Mouse (Mus musculus) induced T-regulatory cell, adult 2 months (primary cell): ENCODE data around the gene Pink1.

Experiments used
- DNase-seq: peaks from one replicate; pipeline ENCODE4 v3.0.0-alpha.2; 2012; ENCODE audit warnings: low read depth

Pink1 gene

DNA sequence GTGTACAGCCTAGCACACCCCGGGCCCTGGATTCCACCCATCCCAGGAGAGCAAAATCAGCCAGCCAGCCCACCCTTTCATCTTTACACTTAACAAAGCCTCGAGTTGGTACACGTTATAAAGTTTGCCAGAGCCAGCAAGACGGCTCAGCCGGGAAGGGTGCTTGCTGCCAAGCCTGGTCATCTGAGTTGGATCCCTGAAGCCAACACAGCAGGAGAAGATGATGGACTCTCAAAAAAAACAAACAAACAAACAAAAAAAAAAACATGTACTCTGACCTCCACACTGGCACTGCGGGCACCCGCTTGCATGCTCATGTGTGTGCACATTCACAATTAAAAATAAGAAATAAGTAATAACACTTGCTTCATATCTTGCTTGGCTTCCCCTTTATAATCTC is 15.9 kb upstream of the Pink1 start:
- no peak for DNase-seq

DNA sequence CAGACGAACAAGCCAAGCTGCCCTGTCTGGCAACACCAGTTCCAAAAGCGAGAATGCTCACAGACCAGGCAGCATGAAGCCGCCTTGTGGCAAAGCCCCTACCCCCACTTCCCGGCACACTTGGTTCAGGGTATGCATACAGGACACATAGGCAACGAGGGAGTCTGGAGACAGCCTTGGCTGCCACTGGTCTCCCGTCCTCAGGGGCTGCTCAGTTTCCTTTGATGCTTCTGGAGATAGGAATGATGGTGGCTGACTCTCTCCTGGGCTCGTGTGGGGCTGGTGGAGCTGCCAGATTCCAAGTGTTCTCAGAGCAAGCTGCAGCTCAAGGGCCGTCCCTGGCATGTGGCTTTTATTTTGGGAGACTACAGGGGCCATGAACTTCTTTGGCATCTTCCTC is 15.3 kb upstream of the Pink1 start:
- DNase-seq, result no peak

DNA sequence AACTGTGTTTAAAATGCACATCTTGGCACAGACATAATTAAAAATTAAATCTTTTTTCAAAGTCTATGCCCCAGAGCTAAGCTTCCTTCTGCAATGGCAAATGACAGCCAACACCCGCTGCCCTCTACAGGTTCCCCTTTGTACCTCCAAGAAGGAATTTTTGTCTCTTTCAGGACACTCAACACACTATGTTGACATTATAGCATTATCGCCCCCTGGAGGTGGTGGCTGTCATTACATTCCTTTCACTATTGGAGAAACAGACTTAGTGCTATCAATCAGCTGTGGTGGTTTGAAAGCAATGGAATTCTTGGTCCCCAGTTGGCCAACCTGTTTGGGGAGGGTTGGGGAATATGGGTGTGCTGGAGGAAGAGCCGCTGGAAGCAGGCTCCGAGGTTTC is 13.9 kb upstream of the Pink1 start:
- peak; percentile 61 for DNase-seq

DNA sequence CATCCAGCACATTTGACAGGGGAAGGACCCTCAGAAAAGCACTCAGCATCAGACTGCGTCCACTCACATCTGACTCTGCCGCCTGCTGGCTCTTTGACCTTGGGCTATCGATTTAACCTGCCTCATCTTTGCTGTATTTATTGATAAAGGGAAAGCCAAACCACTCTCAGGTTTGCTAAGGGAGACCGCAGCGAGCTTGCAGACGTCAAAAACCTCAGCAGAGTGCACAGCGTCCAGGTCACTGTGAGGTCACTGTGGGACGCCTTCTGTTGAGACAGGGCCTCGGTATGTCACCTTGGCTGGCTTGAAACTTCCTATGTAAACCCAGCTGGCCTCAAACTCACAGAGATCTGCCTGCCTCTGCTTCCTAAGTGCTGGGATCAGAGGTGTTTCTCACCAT is 11.2 kb upstream of the Pink1 start:
- DNase-seq, result no peak

DNA sequence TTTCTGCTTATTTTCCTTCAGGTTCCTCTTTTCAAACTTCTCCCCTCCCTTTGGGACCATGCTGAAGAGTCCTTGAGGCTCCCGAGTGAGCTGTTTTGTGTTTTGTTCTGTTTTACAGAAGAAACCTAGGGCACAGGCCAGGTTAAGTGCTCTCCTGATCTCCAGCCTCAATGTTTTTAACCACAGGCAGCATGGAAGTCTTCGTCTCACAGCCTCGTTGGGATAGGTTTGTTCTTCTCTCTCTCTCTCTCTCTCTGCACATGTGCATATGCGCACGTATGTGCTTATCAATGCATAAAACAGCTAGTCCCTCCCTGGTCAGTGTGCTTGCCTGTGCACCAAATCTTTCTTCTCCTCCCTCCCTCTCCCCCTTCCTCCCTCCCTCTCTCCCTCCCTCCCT is 10.8 kb upstream of the Pink1 start:
- DNase-seq, result no peak

DNA sequence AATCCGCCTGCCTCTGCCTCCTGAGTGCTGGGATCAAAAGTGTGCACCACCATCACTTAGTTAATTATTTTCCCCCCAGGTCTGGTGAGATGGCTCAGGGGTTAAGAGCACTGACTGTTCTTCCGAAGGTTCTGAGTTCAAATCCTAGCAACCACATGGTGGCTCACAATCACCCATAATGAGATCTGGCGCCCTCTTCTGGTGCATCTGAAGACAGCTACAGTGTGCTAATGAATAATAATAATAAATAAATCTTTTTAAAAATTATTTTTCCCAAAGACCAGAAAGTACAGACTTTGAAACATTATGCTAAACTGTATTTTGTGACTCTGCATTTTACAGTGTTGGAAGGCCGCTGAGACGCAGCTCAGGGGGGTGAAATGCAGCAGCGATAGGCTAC is 9.5 kb upstream of the Pink1 start:
- no peak for DNase-seq

DNA sequence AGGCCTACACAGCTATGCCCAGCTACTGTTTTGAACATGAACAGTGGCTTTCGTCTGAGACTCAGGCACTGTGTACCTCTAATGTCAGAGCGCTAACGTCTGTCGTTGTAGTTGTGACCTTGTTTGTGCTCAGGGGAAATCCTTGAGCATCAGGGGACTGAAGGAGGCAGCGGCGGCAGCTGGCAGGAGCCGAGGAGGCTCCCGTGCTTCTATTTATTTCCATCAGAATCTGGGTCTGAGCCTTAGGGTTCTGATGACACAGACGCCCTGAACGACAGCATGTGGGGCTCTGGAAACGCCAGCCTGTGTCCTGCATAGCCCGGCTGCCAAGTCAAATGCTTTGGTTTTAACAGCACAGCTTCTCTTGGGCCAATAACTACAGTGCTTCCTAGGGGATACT is 8.9 kb upstream of the Pink1 start:
- no peak for DNase-seq

DNA sequence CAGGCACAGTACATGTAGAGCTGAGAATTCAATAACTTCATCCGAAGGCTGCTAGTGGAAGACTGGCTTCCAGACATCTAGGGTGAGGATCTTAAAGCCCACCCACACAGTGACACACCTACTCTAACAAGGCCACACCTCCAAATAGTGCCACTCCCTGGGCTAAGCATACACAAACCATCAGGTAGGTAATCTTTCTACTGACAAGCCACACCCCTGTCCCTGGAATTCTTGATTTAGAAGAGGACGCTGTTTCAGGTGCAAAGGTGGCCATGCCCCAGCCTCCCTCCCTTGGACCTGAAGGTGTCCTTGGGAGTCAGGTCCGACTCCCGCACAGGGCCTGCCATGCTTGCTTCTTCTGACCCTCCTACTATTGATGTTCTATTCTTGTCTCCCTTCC is 7.0 kb upstream of the Pink1 start:
- DNase-seq, result no peak

DNA sequence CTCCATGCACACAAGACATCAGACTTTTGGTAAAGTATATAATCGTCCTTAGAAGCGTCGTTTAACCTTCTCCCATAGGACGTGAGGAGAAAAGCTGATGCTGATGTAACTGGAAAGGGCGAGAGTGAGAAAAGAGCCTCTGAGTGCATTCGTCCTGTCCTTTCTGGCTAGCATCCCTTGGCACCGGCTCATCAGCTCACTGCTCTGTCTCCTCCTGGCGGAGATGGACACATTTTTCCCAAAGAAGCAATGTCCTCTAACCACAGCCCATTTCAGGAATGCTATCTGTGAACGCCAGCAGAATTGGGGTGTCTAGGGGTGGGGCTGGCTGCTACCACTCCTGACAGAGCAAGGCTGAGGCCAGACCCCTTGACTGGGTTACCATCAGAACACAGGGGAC is 5.5 kb upstream of the Pink1 start:
- no peak for DNase-seq

DNA sequence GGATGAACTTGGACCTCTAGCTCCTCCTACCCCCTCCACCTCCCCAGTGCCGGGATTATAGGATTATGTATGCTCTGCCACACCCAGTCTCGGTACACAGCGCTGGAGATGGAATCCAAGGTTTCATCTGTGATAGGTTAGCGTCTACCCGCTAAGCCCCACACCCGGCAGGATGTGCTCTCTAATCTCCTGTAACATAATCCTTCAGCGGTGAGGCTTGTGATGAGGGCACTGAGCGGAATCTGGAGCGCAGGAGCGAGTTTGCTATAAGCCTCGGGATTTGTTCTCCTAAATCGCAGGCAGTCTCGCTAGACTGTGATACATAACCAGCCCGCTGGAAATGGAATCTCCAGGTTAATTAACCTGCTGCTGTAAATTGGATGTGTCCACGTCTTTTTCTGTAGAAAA is 4.2 kb upstream of the Pink1 start:
- DNase-seq, result no peak

DNA sequence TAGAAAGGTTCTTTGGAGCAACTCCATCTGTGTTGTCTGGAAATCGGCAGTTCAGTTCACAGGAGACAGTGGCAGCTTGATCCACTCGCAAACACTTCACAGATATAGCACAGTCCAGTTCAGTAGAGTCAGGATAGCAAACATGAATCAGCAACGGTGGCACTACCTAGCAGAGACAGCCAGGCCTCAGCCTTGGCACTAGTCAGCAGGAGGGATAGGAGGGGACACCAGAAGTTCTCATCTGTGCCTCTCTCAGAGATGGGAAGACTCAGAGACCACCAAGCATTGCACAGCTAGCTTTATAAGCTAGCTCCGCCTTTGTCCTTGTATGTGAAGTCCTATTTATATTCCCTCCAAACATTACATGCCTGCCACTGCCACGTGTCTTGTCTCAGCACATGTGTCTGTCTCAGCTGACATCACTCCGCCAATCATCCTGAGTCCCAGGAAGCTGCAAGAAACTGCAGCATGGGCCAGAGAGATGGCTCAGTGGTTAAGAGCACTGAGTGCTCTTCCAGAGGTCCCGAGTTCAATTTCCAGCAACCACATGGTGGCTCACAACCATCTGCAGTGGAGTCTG is 1.9 kb upstream of the Pink1 start:
- DNase-seq, result peak; percentile 58

DNA sequence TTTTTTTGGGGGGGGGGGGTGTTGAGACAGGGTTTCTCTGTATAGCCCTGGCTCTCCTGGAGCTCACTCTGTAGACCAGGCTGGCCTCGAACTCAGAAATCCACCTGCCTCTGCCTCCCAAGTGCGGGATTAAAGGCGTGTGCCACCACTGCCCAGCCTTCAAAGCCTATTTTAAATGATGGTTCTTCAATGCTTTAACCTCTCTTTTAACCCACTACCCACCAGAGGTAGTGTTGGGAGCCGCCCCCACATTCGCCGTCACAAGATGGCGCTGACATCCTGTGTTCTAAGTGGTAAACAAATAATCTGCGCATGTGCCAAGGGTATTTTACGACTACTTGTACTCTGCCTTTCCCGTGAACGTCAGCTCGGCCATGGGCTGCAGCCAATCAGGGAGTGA is 1.0 kb upstream of the Pink1 start:
- peak; percentile 65 for DNase-seq

DNA sequence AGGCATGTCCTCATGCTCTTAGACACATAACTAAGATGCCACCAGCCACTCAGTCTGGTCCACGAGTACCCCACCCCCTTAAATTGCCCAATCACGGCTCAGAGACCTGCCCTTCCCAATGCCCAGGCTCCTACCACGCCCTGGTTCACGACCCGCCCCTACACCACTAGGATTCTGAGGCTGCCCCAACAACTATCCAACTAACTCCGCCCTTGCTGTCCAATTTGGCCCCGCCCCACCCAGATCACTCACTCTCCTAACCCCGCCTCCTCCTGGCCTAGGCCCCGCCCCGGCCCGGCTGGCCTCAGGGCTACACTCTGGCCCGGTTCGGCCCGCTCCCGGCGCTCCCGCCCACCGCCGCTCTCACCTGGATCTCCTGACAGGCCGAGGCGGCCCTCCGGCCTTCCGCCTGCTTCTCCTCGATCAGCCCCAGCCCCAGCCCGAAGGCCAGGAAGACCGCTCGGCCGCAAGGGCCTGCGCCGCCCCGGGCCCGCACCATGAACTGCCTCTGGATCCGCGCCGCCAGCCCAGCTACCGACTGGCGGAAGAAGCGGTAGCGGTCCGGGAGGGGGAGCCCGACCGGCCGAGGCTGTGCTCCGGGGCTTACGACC is 536 bp downstream of the Pink1 start:
- peak; percentile 96 for DNase-seq

DNA sequence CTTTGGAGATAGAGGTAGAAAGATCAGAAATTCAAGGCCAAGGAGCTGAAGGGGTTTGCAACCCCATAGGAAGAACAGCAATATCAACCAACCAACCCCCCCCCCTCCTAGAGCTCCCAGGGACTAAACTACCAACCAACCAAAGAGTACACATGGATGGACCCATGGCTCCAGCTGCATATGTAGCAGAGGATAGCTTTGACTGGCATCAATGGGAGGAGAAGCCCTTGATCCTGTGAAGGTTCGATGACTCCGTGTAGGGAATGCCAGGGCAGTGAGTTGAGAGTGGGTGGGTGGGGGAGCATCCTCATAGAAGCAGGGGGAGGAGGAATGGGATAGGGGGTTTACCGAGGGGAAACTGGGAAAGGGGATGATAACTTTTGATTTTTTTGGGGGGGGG is 1.7 kb downstream of the Pink1 start:
- DNase-seq, result no peak

DNA sequence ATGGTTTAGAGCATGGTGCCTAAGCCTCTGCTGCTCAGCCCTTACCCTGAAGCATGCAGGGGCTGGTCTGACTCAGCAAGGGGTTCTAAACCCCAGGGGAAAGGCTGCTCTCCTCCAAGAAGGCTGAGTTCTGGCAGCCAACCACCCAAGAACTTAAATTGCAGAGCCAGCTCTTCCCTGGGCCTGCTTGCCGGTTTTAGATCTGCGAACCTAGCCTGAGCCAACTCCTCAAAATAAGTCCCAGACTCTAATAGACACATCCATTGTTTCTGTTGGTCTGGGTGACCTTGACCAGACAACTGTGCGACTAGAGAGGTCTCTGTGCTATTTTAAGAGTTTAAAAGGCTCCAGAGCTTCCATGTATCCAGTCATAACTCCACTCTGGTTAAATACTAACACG is 2.4 kb downstream of the Pink1 start:
- DNase-seq, result no peak

DNA sequence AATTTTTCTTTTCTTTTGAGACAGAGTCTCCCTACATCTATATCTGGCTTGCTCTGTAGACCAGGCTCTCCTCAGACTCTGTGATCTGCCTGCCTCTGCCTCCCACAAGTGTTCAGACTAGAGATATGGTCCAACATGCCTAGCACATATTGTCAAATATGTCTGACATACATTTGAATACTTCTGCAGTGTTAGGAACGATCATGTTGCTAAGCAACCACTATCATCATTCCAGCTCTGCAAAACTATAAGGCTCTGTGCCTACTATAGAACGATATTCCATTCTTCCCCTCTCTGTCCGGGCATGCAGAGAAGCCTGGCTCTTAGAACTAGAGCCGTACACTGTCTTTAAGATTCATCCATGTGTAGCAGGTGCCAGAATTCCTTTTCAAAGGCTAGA is 3.4 kb downstream of the Pink1 start:
- no peak for DNase-seq

DNA sequence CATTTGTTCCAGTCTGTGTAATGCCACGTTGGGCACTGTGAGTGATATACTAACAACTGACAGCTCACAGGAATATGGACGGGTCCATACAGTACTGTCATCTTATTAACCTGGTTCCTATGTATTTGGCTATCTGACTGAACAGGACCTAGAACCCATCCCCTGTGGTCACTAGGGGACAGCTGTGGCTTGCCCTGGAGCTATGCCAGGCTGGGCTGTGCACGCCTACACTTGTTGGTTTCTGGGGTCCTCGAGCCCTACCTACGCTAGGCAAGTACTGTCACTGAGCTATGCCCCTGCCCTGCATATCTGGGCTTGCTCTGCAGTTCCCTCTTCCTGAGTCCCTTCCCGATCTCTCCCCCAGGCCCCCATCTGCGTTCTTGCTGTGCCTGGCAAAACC is 4.6 kb downstream of the Pink1 start:
- no peak for DNase-seq

DNA sequence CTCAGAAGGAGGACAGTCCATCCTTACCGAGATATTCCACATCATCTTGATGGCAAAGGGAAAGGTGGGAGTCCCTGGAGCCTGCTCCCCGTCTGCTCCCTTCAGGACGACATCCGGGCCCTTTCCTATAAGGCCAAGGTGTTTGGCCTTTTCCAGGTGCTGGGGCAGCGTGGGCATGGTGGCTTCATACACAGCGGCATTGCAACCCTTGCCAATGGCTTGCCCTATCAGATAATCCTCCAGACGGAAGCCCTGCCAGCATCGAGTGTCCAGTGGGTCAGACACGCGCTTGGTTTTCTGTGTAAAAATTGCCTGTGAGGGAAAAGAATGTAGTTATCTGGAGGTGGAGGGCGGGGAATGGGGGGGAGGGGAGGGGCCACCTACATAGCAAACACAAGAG is 5.4 kb downstream of the Pink1 start:
- no peak for DNase-seq

DNA sequence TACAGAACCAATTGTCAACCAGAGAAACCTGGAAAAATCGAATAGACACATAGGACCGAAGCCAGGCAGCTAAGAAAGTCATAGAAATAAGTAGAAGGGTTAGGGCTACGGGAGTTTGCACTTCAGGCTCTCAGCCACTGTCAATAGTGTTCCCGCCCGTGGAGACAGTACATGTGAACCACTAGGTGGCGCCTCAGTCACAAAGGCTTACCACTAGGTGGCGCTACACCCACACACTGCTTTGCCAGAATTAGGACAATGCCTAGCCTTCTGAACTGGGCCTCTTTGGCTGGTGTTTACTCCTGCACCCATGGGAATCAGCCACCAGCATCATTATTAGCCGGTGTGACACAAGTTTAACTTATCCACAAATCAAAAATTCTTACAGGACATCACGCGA is 6.6 kb downstream of the Pink1 start:
- DNase-seq, result peak; percentile 92

DNA sequence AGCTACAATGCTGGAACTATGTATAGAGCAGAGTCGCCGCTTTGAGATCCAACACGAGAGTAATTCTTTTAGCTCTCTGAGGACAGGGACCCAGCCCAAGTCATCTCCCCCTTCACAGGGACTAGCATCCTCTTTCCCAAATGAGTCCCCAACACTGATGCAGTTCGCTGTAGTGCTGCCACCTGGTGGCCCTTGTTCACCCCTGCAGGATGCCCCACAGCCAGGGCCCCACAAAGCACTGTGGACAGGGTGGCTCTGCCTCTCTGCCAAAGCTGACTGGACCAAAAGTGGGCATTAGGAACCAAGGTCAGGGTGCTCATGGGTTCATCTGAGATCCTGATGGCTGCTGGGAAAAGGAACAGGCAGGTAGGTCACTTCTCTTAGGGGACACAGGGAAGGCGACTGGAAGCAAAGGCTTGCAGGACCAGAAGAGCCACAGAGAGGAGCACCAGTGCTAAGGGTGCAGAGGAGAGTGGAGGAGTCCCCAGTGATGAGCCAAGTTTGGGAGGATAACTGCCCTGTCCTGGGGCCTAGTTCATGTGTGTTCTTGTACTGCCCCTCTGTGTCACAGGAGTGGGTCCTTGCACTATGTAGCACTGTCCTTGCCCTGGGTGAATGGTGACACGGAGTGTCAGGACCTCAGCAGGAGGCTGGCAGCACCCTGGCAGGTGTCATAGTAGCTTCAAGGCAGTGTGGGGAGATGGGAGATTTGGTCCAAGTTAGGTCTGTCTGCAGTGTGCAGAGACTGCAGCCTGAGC is 7.4 kb downstream of the Pink1 start:
- DNase-seq, result peak; percentile 81

DNA sequence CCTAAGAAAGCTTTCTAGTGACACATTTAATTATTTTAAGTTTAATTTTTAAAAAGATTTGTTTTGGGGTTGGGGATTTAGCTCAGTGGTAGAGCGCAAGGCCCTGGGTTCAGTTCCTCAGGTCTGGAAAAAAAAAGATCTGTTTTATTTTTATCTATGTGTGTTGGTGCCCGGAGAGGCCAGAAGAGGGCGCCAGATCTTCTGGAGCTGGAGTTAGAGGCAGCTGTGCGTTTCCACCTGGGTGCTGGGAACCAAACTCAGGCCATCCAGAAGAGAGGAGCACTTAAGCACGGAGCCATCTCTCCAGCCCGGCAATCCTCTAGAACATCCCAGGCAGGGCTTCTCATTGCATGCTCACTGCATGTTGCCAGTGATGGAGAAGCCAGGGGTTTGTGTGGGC is 9.7 kb downstream of the Pink1 start:
- peak; percentile 50 for DNase-seq

DNA sequence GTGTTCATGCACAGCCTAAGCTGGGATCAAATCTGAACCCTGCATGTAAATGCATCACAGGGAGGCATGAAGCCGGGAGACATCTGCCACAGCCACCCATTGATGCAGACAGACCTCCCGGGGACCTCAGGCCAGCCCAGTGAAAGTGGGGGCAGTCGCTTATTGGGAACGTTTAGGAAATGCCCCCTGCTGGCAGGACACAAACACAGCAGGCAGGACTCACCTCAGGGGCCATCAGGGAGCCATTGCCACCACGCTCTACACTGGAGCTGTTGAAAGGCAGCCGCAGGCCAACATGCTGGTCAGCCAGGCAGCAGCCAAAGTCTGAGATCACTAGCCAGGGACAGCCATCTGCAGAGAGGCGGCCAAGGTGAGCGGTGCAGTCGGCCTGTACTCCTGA is 10.3 kb downstream of the Pink1 start:
- peak; percentile 59 for DNase-seq

DNA sequence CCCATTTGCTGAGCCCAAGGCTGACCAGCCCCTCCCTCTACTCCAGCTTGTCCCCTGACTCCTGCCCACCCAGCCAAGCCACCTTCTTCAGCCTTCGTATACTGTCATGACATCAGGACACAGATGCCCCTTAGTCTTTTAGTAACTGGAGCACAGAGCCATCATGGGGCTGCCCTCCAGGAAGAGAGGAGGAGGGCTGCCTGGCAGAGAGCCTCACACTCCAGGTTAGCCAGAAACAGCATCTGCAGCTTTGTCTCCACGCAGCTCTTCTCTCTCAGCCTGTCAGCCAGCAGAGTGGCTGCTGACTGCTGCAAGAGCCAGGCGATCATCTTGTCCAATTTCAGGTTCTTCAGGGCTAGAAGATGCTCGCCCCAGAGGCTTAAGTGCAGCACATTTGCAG is 12.3 kb downstream of the Pink1 start:
- no peak for DNase-seq

DNA sequence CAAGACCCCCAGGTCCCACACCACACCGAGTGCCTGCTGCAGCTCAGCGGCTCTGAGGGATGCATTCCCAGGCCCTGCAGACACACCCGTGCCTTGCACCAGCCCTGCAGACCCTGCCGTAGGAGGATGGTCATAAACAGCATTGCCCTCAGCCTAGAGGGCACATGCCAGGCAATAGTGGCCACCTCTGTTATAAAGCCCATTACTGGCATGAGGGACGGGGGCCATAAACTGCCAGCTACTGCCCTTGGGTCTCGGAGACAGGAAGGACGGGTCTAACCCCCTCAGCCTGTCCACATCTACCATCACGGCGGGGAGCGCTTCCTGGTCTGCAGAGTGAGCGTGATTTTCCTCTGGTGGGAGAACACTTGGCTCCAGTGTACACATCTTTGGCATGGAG is 13.1 kb downstream of the Pink1 start:
- DNase-seq, result no peak
